Mouse (Mus musculus) right cerebral cortex, adult 18-20 months (tissue): ENCODE measurements around the gene Fam166a.
A peak's percentile ranks its signal among the peaks of the same experiment; 100 is the strongest.

Source experiments
- DNase-seq: peaks from one replicate; pipeline ENCODE4 v3.0.0; 2022; ENCODE audit warnings: mixed read lengths

The Fam166a gene

GRCm38 (mm10) chr2:25218445-25218844 is at the start of gene Fam166a:
Gene Fam166a, plus strand, starts transcription at chr2:25218745.
- DNase-seq, result no peak

GRCm38 (mm10) chr2:25169778-25170177 is 48.8 kb upstream of the Fam166a start:
- DNase-seq, result no peak

GRCm38 (mm10) chr2:25170326-25171100 is 48.0 kb upstream of the Fam166a start:
- no peak for DNase-seq

GRCm38 (mm10) chr2:25171101-25171768 is 47.3 kb upstream of the Fam166a start:
- DNase-seq, result no peak

- no peak for DNase-seq
These were observed 46.8 kb upstream of the Fam166a start for GRCm38 (mm10) chr2:25171769-25172153.

- DNase-seq, result no peak
These were observed 45.9 kb upstream of the Fam166a start for GRCm38 (mm10) chr2:25172629-25173028.

- no peak for DNase-seq
These were observed 44.7 kb upstream of the Fam166a start for GRCm38 (mm10) chr2:25173821-25174220.

GRCm38 (mm10) chr2:25174866-25175689 is 43.5 kb upstream of the Fam166a start:
- DNase-seq, result no peak

- DNase-seq, result no peak
These were observed 42.9 kb upstream of the Fam166a start for GRCm38 (mm10) chr2:25175690-25176078.

- DNase-seq, result no peak
These were observed 42.0 kb upstream of the Fam166a start for GRCm38 (mm10) chr2:25176573-25176972.

GRCm38 (mm10) chr2:25177076-25177475 is 41.5 kb upstream of the Fam166a start:
- DNase-seq, result no peak

GRCm38 (mm10) chr2:25177685-25178084 is 40.9 kb upstream of the Fam166a start:
- no peak for DNase-seq

GRCm38 (mm10) chr2:25178285-25178972 is 40.1 kb upstream of the Fam166a start:
- DNase-seq, result peak; percentile 45

- no peak for DNase-seq
These were observed 38.9 kb upstream of the Fam166a start for GRCm38 (mm10) chr2:25179566-25180217.

GRCm38 (mm10) chr2:25180478-25180903 is 38.1 kb upstream of the Fam166a start, which contains the start of gene Nrarp:
Gene Nrarp, plus strand, starts transcription at chr2:25180758.
- peak; percentile 93 for DNase-seq

GRCm38 (mm10) chr2:25180973-25181890 is 37.3 kb upstream of the Fam166a start:
- no peak for DNase-seq

- no peak for DNase-seq
These were observed 36.6 kb upstream of the Fam166a start for GRCm38 (mm10) chr2:25181891-25182397.

- no peak for DNase-seq
These were observed 35.9 kb upstream of the Fam166a start for GRCm38 (mm10) chr2:25182664-25183063.

GRCm38 (mm10) chr2:25183336-25183735 is 35.2 kb upstream of the Fam166a start:
- DNase-seq, result no peak

GRCm38 (mm10) chr2:25184496-25184895 is 34.0 kb upstream of the Fam166a start:
- DNase-seq, result no peak
